Mouse (Mus musculus): ENCODE measurements at regions not wholly inside any gene's neighbourhood (a gene's known extent, or its start where the extent isn't known, plus 50 kb on each side); places are given as distances from the start of the nearest gene placed in this dataset.

GRCm38 (mm10) chr3:33305756-33306155, 162.7 kb upstream of the Pex5l start:
- no peak for DNase-seq (ENCODE audit: low spot score in 2 of 2)

GRCm38 (mm10) chr3:33262797-33263196, 119.8 kb upstream of the Pex5l start:
- no peak for DNase-seq (ENCODE audit: low spot score in 2 of 2)

- DNase-seq (ENCODE audit: low spot score in 2 of 2), result no peak
These were observed 76.4 kb upstream of the Pex5l start for GRCm38 (mm10) chr3:33219271-33220065.

GRCm38 (mm10) chr3:33218291-33218690, 75.2 kb upstream of the Pex5l start:
- DNase-seq (ENCODE audit: low spot score in 2 of 2), result no peak

- DNase-seq (ENCODE audit: low spot score in 2 of 2), result no peak
These were observed 74.5 kb upstream of the Pex5l start for GRCm38 (mm10) chr3:33217360-33218034.

- no peak for DNase-seq (ENCODE audit: low spot score in 2 of 2)
These were observed 68.3 kb upstream of the Pex5l start for GRCm38 (mm10) chr3:33211224-33211817.
